Mouse (Mus musculus) brain, embryonic 18.5 days (tissue): ENCODE results near the gene Zgpat.

Experiments
- DNase-seq: peaks from one replicate; pipeline ENCODE4 v3.0.0-alpha.2; 2012; ENCODE audit warnings: low read depth, low spot score

Zgpat gene

GRCm38 (mm10) chr2:181364860-181365596 is at the start of gene Zgpat, which contains the start of gene Arfrp1:
Gene Zgpat, plus strand, starts transcription at chr2:181364928.
Gene Arfrp1, minus strand, starts transcription at chr2:181365404.
- DNase-seq = peak; percentile 56

DNA sequence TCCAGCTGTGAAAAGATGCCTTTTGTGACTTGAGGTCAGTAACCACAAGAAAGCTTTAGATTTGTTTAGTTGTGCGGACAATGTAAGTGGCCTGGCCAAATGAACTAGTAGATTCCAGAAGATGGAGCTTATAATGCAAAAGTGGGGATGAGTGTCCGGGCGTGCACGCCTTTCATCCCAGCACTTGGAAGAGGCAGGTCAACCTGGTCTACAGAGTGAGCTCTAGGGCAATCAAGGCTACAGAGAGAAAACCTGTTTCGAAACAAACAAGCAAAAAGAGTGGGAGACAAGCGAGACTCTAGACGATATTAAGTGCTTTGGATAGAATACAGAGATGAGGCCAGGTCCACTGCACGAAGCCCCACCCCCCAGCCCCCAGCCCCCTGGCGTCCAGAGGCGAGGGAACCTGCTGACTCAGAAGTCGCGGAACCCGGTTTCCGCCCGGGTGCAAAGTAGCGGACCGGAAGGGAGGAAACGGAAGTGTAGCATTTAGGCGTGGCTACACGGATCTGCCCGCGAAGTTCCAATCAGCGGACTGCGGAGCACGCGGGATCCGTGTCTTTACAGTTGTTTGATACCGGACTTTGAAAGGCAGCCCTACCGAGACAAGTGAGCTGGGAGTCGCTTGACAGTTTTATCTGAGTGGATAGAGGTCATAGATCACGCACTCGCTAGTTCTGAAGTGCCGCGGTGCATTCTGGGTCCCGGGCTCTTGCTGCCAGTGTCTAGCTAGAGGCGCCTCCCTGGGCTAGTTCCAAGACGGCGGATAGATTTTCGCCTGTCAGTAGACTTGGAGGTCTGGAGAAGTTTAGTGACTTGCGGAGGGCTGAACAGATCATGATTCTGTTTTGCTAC is 45.3 kb upstream of the Zgpat start, which contains the start of gene Rtel1:
Gene Rtel1, plus strand, starts transcription at position 492 of the 855 bp plus-strand sequence.
- peak; percentile 72 for DNase-seq

DNA sequence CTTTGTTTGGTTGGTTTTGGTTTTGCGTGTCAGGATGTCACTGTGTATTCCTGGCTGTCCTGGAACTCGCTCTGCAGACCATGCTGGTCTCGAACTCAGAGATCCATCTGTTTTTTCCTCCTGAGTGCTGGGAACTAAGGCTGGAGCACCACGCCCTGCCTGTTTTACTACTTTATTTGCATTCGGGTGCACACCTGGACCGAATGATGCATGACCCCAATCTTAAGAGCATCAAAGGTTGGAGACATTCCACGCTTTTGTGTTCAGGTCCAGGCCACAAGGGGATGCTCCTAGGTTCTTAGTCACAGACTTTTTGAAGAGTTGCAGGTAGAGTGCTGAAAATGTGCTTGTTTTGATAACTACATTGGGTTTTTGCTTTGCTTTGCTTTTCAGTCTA is 44.6 kb upstream of the Zgpat start:
- DNase-seq = no peak

GRCm38 (mm10) chr2:181322136-181322535 is 42.6 kb upstream of the Zgpat start:
- DNase-seq = no peak

DNA sequence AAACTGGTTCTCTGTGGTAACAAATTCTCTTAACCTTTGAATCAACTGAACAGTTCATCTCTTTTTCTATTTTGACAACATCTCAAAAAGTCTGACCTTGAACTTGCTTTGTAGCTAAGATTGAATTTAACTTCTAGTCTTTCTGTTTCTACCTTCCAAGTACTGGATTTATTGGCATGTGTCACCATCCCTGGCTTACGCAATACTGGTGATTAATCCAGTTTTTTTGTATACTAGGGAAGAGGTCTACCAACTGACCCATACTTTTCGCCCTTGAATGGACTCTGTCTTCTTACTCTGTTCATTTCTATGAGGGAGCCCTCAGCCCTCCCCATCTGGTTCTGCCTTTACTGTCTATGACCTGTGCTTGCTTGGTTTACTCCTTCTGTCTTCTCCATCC is 38.6 kb upstream of the Zgpat start:
- no peak for DNase-seq

DNA sequence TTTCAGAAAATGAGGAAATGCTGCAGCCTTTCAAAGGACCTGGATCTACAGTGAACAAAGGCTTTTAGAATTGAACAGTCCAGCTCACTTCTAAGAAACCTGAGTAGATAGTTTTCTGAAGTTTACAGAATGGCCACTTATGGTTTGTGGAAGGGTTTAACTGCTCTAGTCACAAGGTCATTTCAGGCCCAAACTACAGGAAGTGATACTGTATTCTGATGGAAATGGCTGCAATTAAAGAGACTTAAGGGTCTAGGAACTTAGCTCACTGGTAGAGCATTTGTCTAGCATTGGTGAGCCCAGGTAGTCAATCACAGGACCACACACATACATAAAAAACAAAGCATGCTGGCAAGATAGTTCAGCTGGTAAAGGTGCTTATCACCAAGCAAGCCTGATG is 32.2 kb upstream of the Zgpat start:
- no peak for DNase-seq

DNA sequence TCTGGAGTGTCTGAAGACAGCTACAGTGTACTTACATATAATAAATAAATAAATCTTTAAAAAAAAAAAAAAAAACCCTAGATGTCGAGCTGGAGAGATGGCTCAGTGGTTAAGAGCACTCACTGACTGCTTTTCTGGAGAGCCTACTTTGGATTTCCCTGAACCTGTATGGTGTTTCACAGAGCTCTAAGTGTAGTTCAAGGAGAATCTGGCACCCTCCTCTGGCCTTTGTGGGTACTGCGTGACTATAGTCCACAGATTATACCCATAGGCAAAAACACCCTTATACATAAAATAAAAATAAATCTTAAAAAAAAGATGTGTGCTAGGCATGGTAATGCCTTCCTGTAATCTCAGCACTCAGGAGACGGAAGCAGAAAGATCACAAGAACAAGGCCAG is 30.7 kb upstream of the Zgpat start:
- DNase-seq = peak; percentile 24

- DNase-seq = no peak
Measured at GRCm38 (mm10) chr2:181340426-181340825, 24.3 kb upstream of the Zgpat start.

DNA sequence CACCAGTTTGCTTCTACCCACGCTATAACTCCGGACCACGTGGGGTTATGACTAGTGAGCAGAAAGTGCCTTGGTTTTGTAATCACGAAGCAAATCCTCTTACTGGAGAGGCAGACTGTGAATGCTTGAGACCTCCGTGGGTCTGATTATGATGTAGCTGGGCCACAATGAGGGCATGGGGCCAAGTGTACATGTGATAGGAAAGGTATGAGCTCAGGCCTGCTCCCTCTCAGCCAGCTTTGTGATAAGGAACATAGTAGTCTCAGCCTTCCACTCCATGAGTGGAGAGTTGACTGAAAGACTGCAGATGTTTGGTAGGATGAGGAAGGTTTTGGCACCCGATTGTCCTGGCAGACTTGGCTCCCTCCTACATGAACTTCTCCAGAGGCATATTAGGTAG is 22.0 kb upstream of the Zgpat start:
- no peak for DNase-seq

- DNase-seq = no peak
Measured at GRCm38 (mm10) chr2:181356780-181357179, 7.9 kb upstream of the Zgpat start.

- DNase-seq = no peak
Measured at GRCm38 (mm10) chr2:181363946-181364345, 782 bp upstream of the Zgpat start.

- DNase-seq = no peak
Measured at GRCm38 (mm10) chr2:181364487-181364859, 255 bp upstream of the Zgpat start.

- no peak for DNase-seq
Measured at GRCm38 (mm10) chr2:181365655-181366075, 937 bp downstream of the Zgpat start.

DNA sequence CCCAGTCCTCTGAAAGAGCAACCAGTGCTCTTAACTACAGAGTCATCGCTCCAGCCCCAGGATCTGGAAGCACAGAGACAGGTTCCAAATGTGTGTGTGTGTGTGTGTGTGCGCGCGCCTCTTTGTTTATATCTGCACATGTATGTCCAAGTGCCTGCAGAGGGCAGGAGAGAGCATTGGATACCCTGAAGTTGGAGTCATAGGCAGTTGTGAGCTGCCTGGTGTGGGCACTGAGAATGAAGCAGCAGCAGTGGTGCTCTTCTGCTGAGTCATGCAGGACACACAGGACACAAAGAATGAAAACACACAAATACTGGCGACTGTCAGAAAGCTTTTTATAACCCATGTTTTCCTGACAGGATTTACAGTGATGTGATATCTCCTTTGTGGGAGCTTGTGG is 5.3 kb downstream of the Zgpat start:
- no peak for DNase-seq

GRCm38 (mm10) chr2:181375787-181376186 is 11.1 kb downstream of the Zgpat start:
- DNase-seq = no peak

DNA sequence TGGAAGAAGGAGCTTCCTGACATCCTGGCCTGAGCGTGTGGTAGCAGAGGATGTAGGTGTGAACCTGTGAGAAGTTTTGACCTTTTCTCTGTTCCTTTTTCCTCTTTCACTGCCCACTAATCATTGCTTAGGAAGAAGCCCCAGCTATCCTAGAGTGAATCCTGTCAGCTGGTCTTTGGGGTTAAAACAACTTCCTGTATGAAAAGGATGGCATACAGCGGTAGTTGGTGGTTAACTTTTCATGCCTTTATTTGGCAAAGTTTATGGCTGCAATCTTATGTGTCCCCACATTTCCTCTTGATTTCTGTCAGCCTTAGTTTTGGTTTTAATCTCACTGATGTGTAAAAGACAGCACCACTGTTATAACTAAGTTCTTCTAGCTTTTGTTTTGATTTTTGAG is 12.5 kb downstream of the Zgpat start:
- no peak for DNase-seq

DNA sequence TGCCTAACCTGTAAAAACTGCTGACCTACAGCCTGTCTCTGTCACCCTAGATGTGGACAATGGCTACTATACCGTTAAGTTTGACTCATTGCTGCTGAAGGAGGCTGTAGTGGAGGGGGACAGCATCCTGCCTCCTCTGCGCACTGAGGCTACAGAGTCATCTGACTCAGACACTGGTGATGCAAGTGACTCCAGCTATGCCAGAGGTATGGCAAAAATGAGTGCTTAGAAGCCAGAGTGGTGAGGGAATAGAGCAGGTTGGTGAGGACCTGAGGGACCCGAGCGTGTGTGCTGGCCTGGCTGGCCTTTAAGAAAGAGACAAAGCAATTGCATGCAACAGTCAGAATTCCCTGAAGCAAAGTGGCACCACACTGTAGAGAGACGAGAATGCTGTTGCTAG is 14.0 kb downstream of the Zgpat start:
- no peak for DNase-seq

- no peak for DNase-seq
Measured at GRCm38 (mm10) chr2:181379778-181380177, 15.1 kb downstream of the Zgpat start, which contains the start of gene Lime1. Gene Lime1, plus strand, starts transcription at chr2:181380078.

DNA sequence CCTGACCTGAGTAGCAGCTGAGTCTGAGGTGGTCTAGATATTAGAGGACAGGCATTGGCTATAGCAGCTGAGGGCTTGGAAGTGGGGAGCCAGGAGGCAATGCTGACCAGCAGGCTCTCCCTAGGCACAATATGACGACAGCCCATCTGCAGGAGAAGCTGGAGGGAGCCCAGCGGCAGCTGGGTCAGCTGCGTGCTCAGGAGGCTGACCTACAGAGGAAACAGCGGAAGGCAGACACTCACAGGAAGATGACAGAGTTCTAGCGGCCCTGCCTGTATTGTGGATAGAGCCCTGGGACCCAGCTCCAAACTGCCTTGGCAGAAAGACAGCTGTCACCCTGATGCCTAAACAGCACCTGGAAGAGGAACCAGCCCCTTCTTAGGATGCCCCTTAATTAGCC is 15.5 kb downstream of the Zgpat start:
- no peak for DNase-seq

- DNase-seq = no peak
Measured at GRCm38 (mm10) chr2:181381107-181381506, 16.4 kb downstream of the Zgpat start.

- DNase-seq = no peak
Measured at GRCm38 (mm10) chr2:181381631-181382306, 17.0 kb downstream of the Zgpat start.

- DNase-seq = no peak
Measured at GRCm38 (mm10) chr2:181384463-181384862, 19.7 kb downstream of the Zgpat start.
